Mouse (Mus musculus) heart, postnatal 10 days (tissue): ENCODE results near the gene Rhox2a. TPM values are rescaled to one million over a fixed set of nuclear protein-coding genes. Genes with fewer than 3 reads are reported as not detected.
"Not testable (repeated sequence)": the region's sequence is repeated elsewhere in the genome, so short reads cannot be mapped to it uniquely, and the experiment has no call there.

Source experiments
- DNase-seq, 2 experiments: peaks; one replicate each; pipeline ENCODE4 v3.0.0; 2021
- intact Hi-C: fragments of 180-260 bp; cut with DNase I; formaldehyde crosslinking; loops from one replicate; pipeline ENCODE4 v1.15.1; 2025
- total RNA-seq, 2 experiments: library from RNA; stranded (reverse); gene quantifications; 2 replicates each; pipeline ENCODE4 v1.2.3; 2021

Rhox2a gene
- total RNA-seq = not detected

DNA sequence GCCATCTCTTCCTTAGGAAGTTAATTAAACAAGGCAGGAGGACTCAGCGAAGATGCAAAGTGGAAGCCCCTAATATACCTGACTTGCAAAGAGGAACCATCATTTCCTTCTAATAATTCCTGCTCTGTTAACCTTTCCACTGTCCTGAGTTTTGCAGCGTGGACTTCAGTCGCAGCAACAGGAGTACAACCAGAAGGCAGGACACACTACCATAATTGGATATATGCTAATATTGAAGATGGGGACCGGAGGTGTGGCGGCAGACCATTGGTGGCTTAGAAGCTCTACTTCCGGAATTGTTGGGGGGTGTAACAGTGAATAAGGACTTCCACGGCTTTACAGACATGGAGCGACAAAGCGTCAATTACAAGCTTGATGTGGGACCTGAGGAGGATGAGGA is at the start of gene Rhox2a:
TSS of gene Rhox2a (plus strand) at position 301 of the 400 bp plus-strand sequence.
- intact Hi-C loops, DNase-seq: not testable (repeated sequence)

DNA sequence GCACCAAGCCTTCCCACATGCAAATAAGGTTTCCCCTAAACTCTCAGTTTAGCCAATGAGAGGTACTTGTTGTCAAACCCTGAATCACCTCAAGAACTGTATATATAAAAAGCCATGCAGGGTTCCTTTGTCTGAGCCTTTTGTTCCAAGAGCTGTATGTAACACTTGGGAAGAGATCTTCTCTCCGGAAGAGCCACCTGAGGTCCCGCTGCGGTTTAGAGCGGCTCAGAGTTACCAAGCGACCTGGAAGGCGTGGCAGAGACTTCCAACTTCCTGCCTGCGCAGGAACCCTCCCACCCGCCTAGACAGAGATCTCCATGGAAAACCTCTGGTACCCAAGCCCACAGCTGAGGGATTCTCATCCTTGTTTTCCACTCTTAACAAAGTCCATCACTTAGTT is 46.1 kb upstream of the Rhox2a start:
- DNase-seq = no peak
- intact Hi-C loops = no loop called here

DNA sequence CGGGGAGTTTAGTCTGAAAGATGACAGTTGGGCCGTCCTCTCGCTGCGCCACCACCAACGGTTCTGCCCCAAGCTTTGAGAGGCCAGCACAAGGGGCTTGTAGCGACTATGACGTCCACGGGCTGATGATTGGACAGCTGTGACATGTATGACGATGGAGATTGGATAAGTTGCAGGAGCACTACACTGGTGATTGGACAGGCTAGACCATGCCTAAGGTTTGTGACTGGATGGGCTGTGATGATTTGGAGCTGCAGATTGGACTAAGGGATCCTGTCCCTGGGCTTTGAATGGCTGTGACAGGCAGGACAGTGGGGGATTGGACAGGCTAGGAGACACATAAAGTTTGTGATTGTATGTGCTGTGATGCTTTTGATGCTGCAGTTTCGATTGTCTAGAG is 33.8 kb upstream of the Rhox2a start, which contains the start of gene Gm9:
TSS of gene Gm9 (minus strand) at position 101 of the 400 bp plus-strand sequence.
- DNase-seq = no peak
- intact Hi-C loops = no loop called here

DNA sequence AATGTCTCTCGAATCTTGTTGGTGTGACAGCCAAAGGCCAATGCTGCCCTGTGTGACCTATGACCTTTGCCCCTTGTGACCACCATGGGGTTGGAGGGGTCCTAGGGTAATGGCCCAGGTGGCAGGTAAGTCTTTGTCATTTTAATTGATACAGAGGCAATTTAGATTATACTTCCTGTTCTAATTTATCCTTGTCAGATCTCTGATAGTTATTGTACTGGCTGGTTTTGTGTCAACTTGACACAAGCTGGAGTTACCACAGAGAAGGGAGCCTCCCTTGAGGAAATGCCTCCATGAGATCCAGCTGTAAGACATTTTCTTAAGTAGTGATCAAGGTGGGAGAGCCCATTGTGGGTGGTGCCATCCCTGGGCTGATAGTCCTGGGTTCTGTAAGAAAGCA is 22.6 kb upstream of the Rhox2a start, which contains the start of gene Rhox1:
TSS of gene Rhox1 (minus strand) at position 101 of the 400 bp plus-strand sequence.
- intact Hi-C loops, DNase-seq: not testable (repeated sequence)

DNA sequence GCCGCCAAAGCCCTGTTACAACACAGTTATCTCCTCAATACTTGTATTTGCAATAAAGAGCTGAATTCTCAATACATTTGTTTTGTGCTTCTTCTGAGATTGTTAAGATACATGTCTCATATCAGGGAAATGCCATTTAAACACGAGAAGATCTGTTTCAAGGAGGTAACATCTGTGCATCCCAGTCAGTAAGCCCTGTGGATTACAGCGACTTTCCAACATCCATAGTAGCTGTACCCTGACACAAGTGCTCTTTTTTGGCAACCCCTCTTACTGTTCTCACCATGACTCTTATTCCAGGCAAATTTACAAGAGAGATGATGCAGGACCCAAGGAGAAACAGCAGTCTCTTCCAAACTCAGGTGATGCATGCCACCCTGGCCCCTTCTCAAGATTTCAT is 4.8 kb downstream of the Rhox2a start, which contains the start of gene Rhox3a:
TSS of gene Rhox3a (plus strand) at position 301 of the 400 bp plus-strand sequence.
- DNase-seq, intact Hi-C loops: not testable (repeated sequence)

DNA sequence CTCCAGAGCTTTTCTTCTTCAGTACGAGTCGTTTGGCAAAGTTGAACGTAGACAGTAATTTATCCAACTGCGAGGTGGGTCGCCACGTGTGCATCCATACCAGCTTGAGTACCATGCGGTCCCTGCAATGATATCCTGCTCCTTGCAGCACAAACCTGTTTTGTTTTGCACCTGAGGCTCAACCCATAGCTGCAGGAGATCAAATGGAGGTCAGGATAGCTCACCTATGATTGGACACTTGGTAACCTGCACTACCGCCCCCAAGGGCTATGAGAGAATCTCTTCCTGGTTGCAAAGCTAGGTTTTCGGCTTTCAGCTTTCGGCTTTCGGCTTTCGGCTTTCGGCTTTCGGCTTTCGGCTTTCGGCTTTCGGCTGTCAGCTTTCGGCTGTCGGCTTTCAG is 20.3 kb downstream of the Rhox2a start, which contains the start of gene Rhox4a:
TSS of gene Rhox4a (plus strand) at position 301 of the 400 bp plus-strand sequence.
- intact Hi-C loops = not testable (repeated sequence)

More for the DNA sequence above, 20.3 kb downstream of the Rhox2a start, which contains the start of gene Rhox4a:
- DNase-seq = not testable (repeated sequence)

Other genes with a start within 250 kb of the Rhox2a start
- gene Sowahd, start 196.1 kb upstream of the Rhox2a start, total RNA-seq = not detected
- gene Rpl39, start 159.6 kb upstream of the Rhox2a start, total RNA-seq = 100 to 1,000 TPM; 487 to 510 TPM
- 1 to 10 TPM; 8.2 to 9.1 TPM for gene Upf3b, start 134.7 kb upstream of the Rhox2a start, total RNA-seq
- 10 to 100 TPM; 10.7 to 12.2 TPM for gene Nkap, start 118.2 kb upstream of the Rhox2a start, total RNA-seq
- not detected for gene Akap14, start 76.1 kb upstream of the Rhox2a start, total RNA-seq
- 100 to 1,000 TPM; 829 to 849 TPM for gene Ndufa1, start 53.8 kb upstream of the Rhox2a start, total RNA-seq
- gene Rnf113a1, start 53.7 kb upstream of the Rhox2a start, total RNA-seq = 1 to 10 TPM; 2.9 to 4.1 TPM
- gene Gm9, start 33.9 kb upstream of the Rhox2a start, total RNA-seq = not detected
- gene Rhox1, start 22.7 kb upstream of the Rhox2a start, total RNA-seq = not detected
- gene Rhox3a, start 4.9 kb downstream of the Rhox2a start, total RNA-seq = not detected
- gene Rhox4a, start 20.4 kb downstream of the Rhox2a start, total RNA-seq = not detected
- not detected for gene Rhox3a2, start 135.1 kb downstream of the Rhox2a start, total RNA-seq
- not detected for gene Rhox4a2, start 145.9 kb downstream of the Rhox2a start, total RNA-seq
- not detected for gene Rhox2b, start 167.1 kb downstream of the Rhox2a start, total RNA-seq
- not detected for gene Rhox4b, start 187.5 kb downstream of the Rhox2a start, total RNA-seq
- gene Rhox2c, start 208.7 kb downstream of the Rhox2a start, total RNA-seq = not detected
- not detected for gene Rhox3c, start 213.6 kb downstream of the Rhox2a start, total RNA-seq
- not detected for gene Rhox4c, start 235.4 kb downstream of the Rhox2a start, total RNA-seq
- not detected for gene Rhox2d, start 248.5 kb downstream of the Rhox2a start, total RNA-seq